Mouse (Mus musculus): ENCODE measurements around the gene Zfp933. TPM values are rescaled to one million over a fixed set of nuclear protein-coding genes. Genes with fewer than 3 reads are reported as not detected.

The Zfp933 gene
- polyA plus RNA-seq, 1 experiment, result 0.89 TPM

Other genes with a start within 250 kb of the Zfp933 start
- 0.05 TPM in 1 of 2 replicates, not detected in the other for gene Zfp979, start 205.9 kb downstream of the Zfp933 start, polyA plus RNA-seq (2012; rRNA removed)
- not detected in 2 replicates for gene Zfp534, start 145.8 kb downstream of the Zfp933 start, polyA plus RNA-seq (2012; rRNA removed)
- 0.70 and 0.71 TPM in 2 replicates for gene Zfp984, start 38.6 kb downstream of the Zfp933 start, polyA plus RNA-seq (2012; rRNA removed)
- 53.3 and 64.6 TPM in 2 replicates for gene Miip, start 20.4 kb upstream of the Zfp933 start, polyA plus RNA-seq (2012; rRNA removed)
- 1.4 and 2.1 TPM in 2 replicates for gene Fv1, start 20.6 kb upstream of the Zfp933 start, polyA plus RNA-seq (2012; rRNA removed)
- gene Mfn2, start 56.3 kb upstream of the Zfp933 start, polyA plus RNA-seq (2012; rRNA removed), result 51.7 and 75.1 TPM in 2 replicates
- gene Plod1, start 88.4 kb upstream of the Zfp933 start, polyA plus RNA-seq (2012; rRNA removed), result 15.5 and 18.3 TPM in 2 replicates
- gene 2510039O18Rik, start 92.5 kb upstream of the Zfp933 start, polyA plus RNA-seq (2012; rRNA removed), result 83.1 and 111 TPM in 2 replicates
- not detected in 2 replicates for gene Nppb, start 137.4 kb upstream of the Zfp933 start, polyA plus RNA-seq (2012; rRNA removed)
- gene Nppa, start 152.4 kb upstream of the Zfp933 start, polyA plus RNA-seq (2012; rRNA removed), result 0.22 TPM in 1 of 2 replicates, not detected in the other
- 2.4 and 3.2 TPM in 2 replicates for gene Clcn6, start 190.5 kb upstream of the Zfp933 start, polyA plus RNA-seq (2012; rRNA removed)
- 7.2 and 12.1 TPM in 2 replicates for gene Mthfr, start 190.7 kb upstream of the Zfp933 start, polyA plus RNA-seq (2012; rRNA removed)
- 13.3 and 15.4 TPM in 2 replicates for gene Agtrap, start 239.7 kb upstream of the Zfp933 start, polyA plus RNA-seq (2012; rRNA removed)

Measured in large intestine, adult 2 months (tissue).